Mouse (Mus musculus) stomach, postnatal 0 days (tissue): ENCODE measurements around the gene Cnot2.

Experiments
- CTCF ChIP-seq: IDR thresholded peaks from 2 replicates; pipeline ENCODE4 v1.5.1; 2016; ENCODE audit warnings: antibody characterized with exemption, low read depth, mild to moderate bottlenecking, moderate library complexity
- EP300 ChIP-seq: optimal IDR thresholded peaks from 2 replicates; pipeline ENCODE3; 2016; ENCODE audit warnings: antibody characterized with exemption

DNA sequence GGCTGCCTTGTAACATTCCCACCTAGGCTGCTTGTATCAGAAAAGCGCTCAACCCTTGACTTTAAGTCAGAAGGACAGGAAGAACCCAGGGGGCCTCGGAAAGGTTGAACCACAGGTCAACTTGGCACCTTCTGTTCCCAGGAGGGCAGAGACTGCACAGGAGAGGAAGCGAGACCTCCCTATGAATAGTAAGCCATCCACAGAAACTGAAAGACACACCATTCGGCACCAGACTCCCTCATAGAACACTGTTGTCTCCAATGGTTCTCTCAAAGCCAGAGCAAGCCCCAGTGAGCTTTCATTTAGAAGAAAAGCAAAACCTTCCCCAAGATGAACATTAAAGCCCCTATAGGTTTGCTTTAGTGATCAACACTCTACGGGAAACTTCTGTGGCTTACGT is 105.6 kb downstream of the Cnot2 start:
- TF ChIP-seq CTCF = no peak
- TF ChIP-seq EP300 = no peak
